Mouse (Mus musculus): ENCODE data around the gene Ppara. TPM values are rescaled to one million over a fixed set of nuclear protein-coding genes. Genes with fewer than 3 reads are reported as not detected.

Ppara gene
- total and polyA plus RNA-seq, 3 experiments, result 0.27 to 0.78 TPM; not detected in 1

Other genes starting within 250 kb of the Ppara start
- not detected in 2 replicates for gene 7530416G11Rik, start 231.8 kb upstream of the Ppara start, total RNA-seq (2012; rRNA removed)
- not detected for gene 7530416G11Rik, start 231.8 kb upstream of the Ppara start, polyA plus RNA-seq (2012; ENCODE audit: insufficient read depth in 1 of 2, insufficient read length in 2 of 2, low read depth in 1 of 2, low replicate concordance in 2 of 2, missing spikeins in 1 of 2)
- gene Wnt7b, start 152.5 kb upstream of the Ppara start, total RNA-seq (2012; rRNA removed), result not detected in 2 replicates
- gene Wnt7b, start 152.5 kb upstream of the Ppara start, polyA plus RNA-seq (2012; ENCODE audit: insufficient read depth in 1 of 2, insufficient read length in 2 of 2, low read depth in 1 of 2, low replicate concordance in 2 of 2, missing spikeins in 1 of 2), result not detected
- gene Cdpf1, start 76.7 kb downstream of the Ppara start, total RNA-seq (2012; rRNA removed), result 30.5 and 34.4 TPM in 2 replicates
- gene Cdpf1, start 76.7 kb downstream of the Ppara start, polyA plus RNA-seq (2012; ENCODE audit: insufficient read depth in 1 of 2, insufficient read length in 2 of 2, low read depth in 1 of 2, low replicate concordance in 2 of 2, missing spikeins in 1 of 2), result 10 to 100 TPM in 1 of 2 experiments, not detected in 1; 44.0 TPM
- gene Pkdrej, start 86.8 kb downstream of the Ppara start, total RNA-seq (2012; rRNA removed), result 0.20 and 0.27 TPM in 2 replicates
- under 1 TPM in 1 of 2 experiments, not detected in 1; 0.56 TPM for gene Pkdrej, start 86.8 kb downstream of the Ppara start, polyA plus RNA-seq (2012; ENCODE audit: insufficient read depth in 1 of 2, insufficient read length in 2 of 2, low read depth in 1 of 2, low replicate concordance in 2 of 2, missing spikeins in 1 of 2)
- 1.8 and 2.1 TPM in 2 replicates for gene Ttc38, start 97.3 kb downstream of the Ppara start, total RNA-seq (2012; rRNA removed)
- gene Ttc38, start 97.3 kb downstream of the Ppara start, polyA plus RNA-seq (2012; ENCODE audit: insufficient read depth in 1 of 2, insufficient read length in 2 of 2, low read depth in 1 of 2, low replicate concordance in 2 of 2, missing spikeins in 1 of 2), result 1 to 10 TPM in 1 of 2 experiments, not detected in 1; 4.2 TPM
- gene Gtse1, start 124.8 kb downstream of the Ppara start, total RNA-seq (2012; rRNA removed), result 22.6 and 24.1 TPM in 2 replicates
- 10 to 100 TPM in 1 of 2 experiments, not detected in 1; 38.3 TPM for gene Gtse1, start 124.8 kb downstream of the Ppara start, polyA plus RNA-seq (2012; ENCODE audit: insufficient read depth in 1 of 2, insufficient read length in 2 of 2, low read depth in 1 of 2, low replicate concordance in 2 of 2, missing spikeins in 1 of 2)
- 19.1 and 21.9 TPM in 2 replicates for gene Trmu, start 144.3 kb downstream of the Ppara start, total RNA-seq (2012; rRNA removed)
- gene Trmu, start 144.3 kb downstream of the Ppara start, polyA plus RNA-seq (2012; ENCODE audit: insufficient read depth in 1 of 2, insufficient read length in 2 of 2, low read depth in 1 of 2, low replicate concordance in 2 of 2, missing spikeins in 1 of 2), result 10 to 100 TPM in 1 of 2 experiments, not detected in 1; 22.2 TPM

All from MEL (cell line).